Comparison of ENCODE assay signal across 8 mouse cellular contexts in the genomic region with DNA sequence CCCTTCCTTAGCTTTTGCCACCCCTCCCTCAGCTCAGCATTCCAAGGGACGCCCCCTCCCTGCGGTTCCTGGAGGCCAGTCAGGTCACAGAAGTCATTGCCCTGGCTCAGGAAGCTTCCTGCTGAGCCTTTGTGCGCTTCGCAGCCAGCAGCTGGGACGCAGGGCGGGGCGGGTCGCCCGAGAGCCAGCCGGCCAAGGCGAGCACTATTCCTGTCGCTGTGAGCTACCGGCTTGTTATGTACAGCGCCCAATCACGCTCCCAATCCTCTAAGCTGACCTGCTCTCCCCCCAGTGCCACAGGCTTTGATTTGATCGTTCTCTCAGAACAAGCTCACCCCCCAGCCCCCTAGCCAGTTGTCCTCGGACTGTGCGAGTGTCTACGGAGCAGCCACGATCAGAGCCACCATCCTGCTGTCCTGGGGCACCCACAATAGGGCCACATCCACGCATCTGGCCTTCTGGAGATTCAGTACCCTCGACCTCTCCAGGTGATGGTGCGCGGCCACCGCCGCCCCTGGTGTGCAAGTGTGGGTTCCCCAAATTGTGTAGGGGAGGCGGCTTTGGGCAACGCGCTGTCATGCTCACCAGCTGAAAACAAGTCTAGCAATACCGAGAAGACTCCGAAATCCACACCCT. TPM values are rescaled to one million over a fixed set of nuclear protein-coding genes. Genes with fewer than 3 reads are reported as not detected.
A peak's percentile ranks its signal among the peaks of the same experiment; 100 is the strongest.
DNase-seq lines count a peak whose midpoint lies in the region; ATAC-seq and TF ChIP-seq lines count a peak whose summit lies in the region.

No protein-coding gene starts in this region.

- WGBS in embryonic facial prominence, embryonic 15.5 days = 18% methylated on average over 30 of the region's 31 CpGs
- WGBS in heart, postnatal 0 days = 15% methylated on average over 31 of the region's 31 CpGs
- WGBS in liver, postnatal 0 days (ENCODE audit: insufficient replicate concordance) = 15% methylated on average over 29 of the region's 31 CpGs
- 22% methylated on average over 28 of the region's 31 CpGs for WGBS in stomach, postnatal 0 days

- peak overlapping the region; percentile 26 for H3K4me3 ChIP-seq in embryonic facial prominence, embryonic 15.5 days (replicated peaks)
- peak overlapping the region; percentile 40 for H3K4me3 ChIP-seq in heart, postnatal 0 days (ENCODE audit: low read depth, low read length)
- no peak overlapping the region for H3K4me3 ChIP-seq in liver, postnatal 0 days (ENCODE audit: low read depth, low read length)
- H3K4me3 ChIP-seq in stomach, postnatal 0 days (ENCODE audit: low read depth, low read length) = peak overlapping the region; percentile 21

- H3K9me3 ChIP-seq in embryonic facial prominence, embryonic 15.5 days (replicated peaks) = no peaks in the 10 kb centered on the region
- H3K9me3 ChIP-seq in heart, postnatal 0 days (replicated peaks; ENCODE audit: control insufficient read depth, low read length) = no peaks in the 10 kb centered on the region
- no peaks in the 10 kb centered on the region for H3K9me3 ChIP-seq in liver, postnatal 0 days (ENCODE audit: low read length)
- no peaks in the 10 kb centered on the region for H3K9me3 ChIP-seq in stomach, postnatal 0 days (ENCODE audit: control insufficient read depth, low read length)

- no peak overlapping the region for H3K9ac ChIP-seq in embryonic facial prominence, embryonic 15.5 days
- no peak overlapping the region for H3K9ac ChIP-seq in heart, postnatal 0 days (replicated peaks; ENCODE audit: low read depth, low read length)
- H3K9ac ChIP-seq in liver, postnatal 0 days (replicated peaks) = no peak overlapping the region
- no peak overlapping the region for H3K9ac ChIP-seq in stomach, postnatal 0 days (ENCODE audit: low read length)

- no peak for TF ChIP-seq EP300 in heart, postnatal 0 days (IDR thresholded peaks at IDR 0.05; ENCODE audit: low read depth)
- no peak for TF ChIP-seq EP300 in liver, postnatal 0 days (IDR thresholded peaks at IDR 0.05; ENCODE audit: low read depth)
- no peak for TF ChIP-seq EP300 in stomach, postnatal 0 days (optimal IDR thresholded peaks at IDR 0.05)

- TF ChIP-seq CTCF in heart, postnatal 0 days (IDR thresholded peaks at IDR 0.05; ENCODE audit: low read depth) = no peak
- no peak for TF ChIP-seq CTCF in liver, postnatal 0 days (IDR thresholded peaks at IDR 0.05; ENCODE audit: low read depth)
- no peak for TF ChIP-seq CTCF in stomach, postnatal 0 days (IDR thresholded peaks at IDR 0.05; ENCODE audit: low read depth)

- peaks cover 14% of the 10 kb centered on the region for H3K27me3 ChIP-seq in embryonic facial prominence, embryonic 15.5 days
- no peaks in the 10 kb centered on the region for H3K27me3 ChIP-seq in heart, postnatal 0 days (ENCODE audit: control insufficient read depth, insufficient read depth, low read length)
- H3K27me3 ChIP-seq in liver, postnatal 0 days (ENCODE audit: insufficient read depth, low read length) = no peaks in the 10 kb centered on the region
- no peaks in the 10 kb centered on the region for H3K27me3 ChIP-seq in stomach, postnatal 0 days (ENCODE audit: control insufficient read depth, insufficient read depth, low read length)

- H3K4me2 ChIP-seq in embryonic facial prominence, embryonic 15.5 days (replicated peaks) = peak overlapping the region; percentile 56
- peak overlapping the region; percentile 72 for H3K4me2 ChIP-seq in heart, postnatal 0 days (ENCODE audit: low read depth, low read length)
- H3K4me2 ChIP-seq in liver, postnatal 0 days (ENCODE audit: low read depth, low read length) = peak overlapping the region; percentile 32; the same call in 1 of the 2 replicates
- peak overlapping the region; percentile 45 for H3K4me2 ChIP-seq in stomach, postnatal 0 days (replicated peaks; ENCODE audit: low read depth)

- no peaks in the 10 kb centered on the region for H3K36me3 ChIP-seq in embryonic facial prominence, embryonic 15.5 days
- H3K36me3 ChIP-seq in heart, postnatal 0 days (replicated peaks; ENCODE audit: control insufficient read depth, insufficient read depth, low read length) = no peaks in the 10 kb centered on the region
- H3K36me3 ChIP-seq in liver, postnatal 0 days (replicated peaks; ENCODE audit: insufficient read depth, low read length) = no peaks in the 10 kb centered on the region
- no peaks in the 10 kb centered on the region for H3K36me3 ChIP-seq in stomach, postnatal 0 days (ENCODE audit: control insufficient read depth, insufficient read depth, low read length)

- ATAC-seq in embryonic facial prominence, embryonic 15.5 days (ENCODE audit: insufficient number of reproducible peaks, low FRiP score, low TSS enrichment, low read depth) = peak; percentile 39; the same call in 1 of the 2 replicates
- ATAC-seq in heart, postnatal 0 days (ENCODE audit: insufficient read depth, low read depth) = peak; percentile 58; the same call in 1 of the 2 replicates
- ATAC-seq in liver, postnatal 0 days = no peak
- 0 out of 2 replicates have a peak, but pooled peaks have one; percentile 26 for ATAC-seq in stomach, postnatal 0 days (ENCODE audit: low FRiP score, low TSS enrichment)
- ATAC-seq in erythroid progenitor cell, adult 5-6 weeks (replicated peaks; ENCODE audit: low FRiP score, poor library complexity, severe bottlenecking) = no peak
- ATAC-seq in monocyte, adult 5-6 weeks (replicated peaks; ENCODE audit: insufficient number of reproducible peaks, low FRiP score, low TSS enrichment, poor library complexity, severe bottlenecking) = no peak

- 0 out of 2 replicates have a peak, but pooled peaks cover 3% of the 10 kb centered on the region for H3K4me1 ChIP-seq in embryonic facial prominence, embryonic 15.5 days
- H3K4me1 ChIP-seq in heart, postnatal 0 days (ENCODE audit: control insufficient read depth, insufficient read depth) = no peaks in the 10 kb centered on the region
- no peaks in the 10 kb centered on the region for H3K4me1 ChIP-seq in liver, postnatal 0 days (ENCODE audit: insufficient read depth)
- no peaks in the 10 kb centered on the region for H3K4me1 ChIP-seq in stomach, postnatal 0 days (replicated peaks; ENCODE audit: control insufficient read depth, insufficient read depth)

- H3K27ac ChIP-seq in embryonic facial prominence, embryonic 15.5 days (replicated peaks) = no peak overlapping the region
- no peak overlapping the region for H3K27ac ChIP-seq in heart, postnatal 0 days (ENCODE audit: low read depth)
- no peak overlapping the region for H3K27ac ChIP-seq in liver, postnatal 0 days (ENCODE audit: low read depth)
- no peak overlapping the region for H3K27ac ChIP-seq in stomach, postnatal 0 days (replicated peaks)

- peak; percentile 7 to 30 for DNase-seq in lung, postnatal 4 days
- no peak for DNase-seq in lung, postnatal 36 days
- no peak for DNase-seq in heart, postnatal 0 days (ENCODE audit: low spot score)
- no peak for DNase-seq in liver, postnatal 0 days
- peak; percentile 25 for DNase-seq in stomach, postnatal 0 days (ENCODE audit: low spot score)

RNA-seq across cellular contexts. Expression of gene Klhl34, which starts 0.5 kb away (rescaled TPM):
- polyA plus RNA-seq in embryonic facial prominence, embryonic 15.5 days (2015; fragmentation: Nextera tagmentation; extraction: Ambion mirVana) = 0.64 and 0.93 TPM in 2 replicates
- 1.1 TPM in 1 of 2 replicates, not detected in the other for total RNA-seq in heart, postnatal 0 days (2014; rRNA removed; ENCODE audit: low replicate concordance)
- 0.22 and 0.26 TPM in 2 replicates for polyA plus RNA-seq in heart, postnatal 0 days (2015; fragmentation: Nextera tagmentation; extraction: Ambion mirVana)
- not detected in 2 replicates for polyA plus RNA-seq in liver, postnatal 0 days (2015; fragmentation: Nextera tagmentation; extraction: Ambion mirVana)
- 0.05 and 0.16 TPM in 2 replicates for polyA plus RNA-seq in stomach, postnatal 0 days (2015; fragmentation: Nextera tagmentation; extraction: Ambion mirVana)
- total RNA-seq in erythroid progenitor cell, adult 5-6 weeks (2015; ENCODE audit: low replicate concordance) = not detected in 2 replicates
- not detected in 2 replicates for total RNA-seq in erythroid progenitor cell, adult 5-6 weeks (2017; ENCODE audit: low replicate concordance)
- total RNA-seq in monocyte, adult 5-6 weeks (2017) = not detected in 3 replicates

Comparison
In these comparisons a context has a peak if more than half of its experiments do, and no peak if none do; other contexts are left out.
1. DNase-seq: peak in lung, postnatal 4 days (2 of 2) and stomach, postnatal 0 days (single experiment); none in lung, postnatal 36 days (single experiment), heart, postnatal 0 days (single experiment) and liver, postnatal 0 days (single experiment).
2. ATAC-seq: peak in embryonic facial prominence, embryonic 15.5 days (single experiment), heart, postnatal 0 days (single experiment) and stomach, postnatal 0 days (single experiment); none in liver, postnatal 0 days (single experiment), erythroid progenitor cell, adult 5-6 weeks (single experiment) and monocyte, adult 5-6 weeks (single experiment).
3. Peak in every context shown above with its lines, with median percentiles within 50 percentile points of each other: H3K4me2 ChIP-seq.